Mouse (Mus musculus): ENCODE data around the gene Igfbp5.

Gene Igfbp5

DNA sequence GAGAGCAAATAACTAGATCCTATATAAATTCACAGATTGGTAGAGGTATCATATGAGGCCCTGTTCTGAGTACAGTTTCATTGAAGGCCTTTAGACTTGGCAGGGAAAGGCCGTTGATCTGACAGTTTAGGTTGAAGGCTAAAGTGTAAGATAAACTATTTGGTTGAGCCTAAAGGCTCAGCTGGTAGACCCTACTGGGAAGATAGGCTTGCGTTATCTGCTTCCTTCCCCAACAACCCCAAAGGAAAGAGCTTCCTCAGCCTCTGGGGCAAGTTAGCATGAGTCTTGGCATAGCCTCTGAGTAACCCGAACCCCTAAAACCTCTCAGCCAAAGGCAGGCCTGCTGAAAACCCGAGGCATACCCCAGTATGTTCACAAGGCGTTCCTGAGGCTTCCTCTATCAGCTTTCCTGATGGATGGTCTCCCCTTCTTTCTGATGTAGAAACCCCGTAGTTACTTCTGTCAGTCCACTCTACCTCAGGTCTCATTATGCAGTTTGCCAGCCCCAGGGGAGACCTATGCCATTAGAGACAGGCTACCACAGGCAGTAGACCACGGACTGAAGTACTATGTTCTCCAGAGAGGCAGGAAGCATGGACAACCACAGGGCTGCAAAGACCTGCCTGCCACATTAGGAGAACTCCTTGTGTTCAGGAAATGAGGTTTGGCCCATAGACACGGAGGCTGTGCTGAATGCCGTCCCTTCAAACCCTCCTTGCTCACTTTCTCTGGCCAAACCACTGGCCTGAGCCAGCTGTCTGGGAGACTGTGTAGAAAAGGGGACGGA, 6.1 kb downstream of the Igfbp5 start:
- no peak for DNase-seq

DNA sequence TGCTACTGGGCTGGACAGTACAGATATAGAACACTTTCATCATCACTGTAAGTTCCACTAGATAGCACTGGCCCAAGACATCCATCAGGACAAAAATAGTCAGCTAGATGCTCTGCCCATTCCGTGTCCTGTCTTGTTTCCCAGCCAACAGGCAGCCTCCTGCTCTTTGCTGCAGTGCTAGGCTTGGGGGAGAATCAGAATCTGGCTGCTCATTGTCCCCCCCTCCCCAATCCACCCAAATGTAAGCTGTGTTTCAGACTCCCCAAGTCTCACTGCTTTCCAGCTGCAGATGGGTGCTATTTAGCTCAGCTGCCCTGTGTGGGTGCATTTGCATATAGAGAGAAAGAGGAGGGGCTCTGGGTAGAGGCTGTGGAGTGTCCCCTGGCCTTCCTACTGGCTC, 7.3 kb downstream of the Igfbp5 start:
- no peak for DNase-seq

GRCm38 (mm10) chr1:72866417-72866816, 8.3 kb downstream of the Igfbp5 start:
- no peak for DNase-seq

GRCm38 (mm10) chr1:72865900-72866299, 8.8 kb downstream of the Igfbp5 start:
- DNase-seq: peak; percentile 86

GRCm38 (mm10) chr1:72864272-72864671, 10.4 kb downstream of the Igfbp5 start:
- no peak for DNase-seq

DNA sequence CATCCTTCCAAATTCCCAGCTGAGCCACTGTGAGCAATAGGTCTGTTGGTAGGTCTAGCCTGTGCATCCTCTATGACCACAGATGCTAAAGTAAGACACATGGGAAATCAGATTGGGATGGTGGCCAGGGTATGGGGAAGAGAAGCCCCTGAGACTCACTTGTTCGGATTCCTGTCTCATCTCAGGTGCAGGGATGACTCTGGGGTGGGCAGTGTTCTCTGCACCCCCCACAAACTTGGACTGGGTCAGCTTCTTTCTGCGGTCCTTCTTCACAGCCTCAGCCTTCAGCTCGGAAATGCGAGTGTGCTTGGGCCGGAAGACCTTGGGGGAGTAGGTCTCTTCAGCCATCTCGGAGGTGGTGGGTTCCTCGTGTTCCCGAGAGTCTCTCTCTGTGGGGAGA, 11.0 kb downstream of the Igfbp5 start:
- no peak for DNase-seq

GRCm38 (mm10) chr1:72862248-72862647, 12.4 kb downstream of the Igfbp5 start:
- no peak for DNase-seq

GRCm38 (mm10) chr1:72861702-72862101, 13.0 kb downstream of the Igfbp5 start:
- DNase-seq: no peak

- no peak for DNase-seq
These were observed 14.2 kb downstream of the Igfbp5 start for GRCm38 (mm10) chr1:72860502-72860901.

DNA sequence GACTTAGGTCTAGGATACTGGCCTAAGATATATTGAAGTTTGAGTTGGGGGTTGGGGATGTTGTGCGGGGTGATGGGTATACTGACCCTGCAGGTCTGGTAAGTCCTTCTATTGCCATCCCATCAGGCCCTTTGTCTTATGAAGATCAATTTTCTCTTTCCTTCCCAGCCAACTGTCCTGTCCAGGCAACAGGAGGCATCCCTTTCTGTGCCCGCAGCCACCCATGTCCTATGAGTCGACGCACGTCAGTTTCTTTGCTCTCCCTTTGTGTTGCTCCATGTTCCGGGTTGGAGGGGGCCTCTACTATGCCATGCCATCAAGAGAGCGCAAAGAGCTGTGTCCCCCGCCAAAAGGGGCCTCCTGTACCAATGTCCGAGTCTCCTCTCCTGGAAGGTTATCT, 14.7 kb downstream of the Igfbp5 start:
- no peak for DNase-seq

DNA sequence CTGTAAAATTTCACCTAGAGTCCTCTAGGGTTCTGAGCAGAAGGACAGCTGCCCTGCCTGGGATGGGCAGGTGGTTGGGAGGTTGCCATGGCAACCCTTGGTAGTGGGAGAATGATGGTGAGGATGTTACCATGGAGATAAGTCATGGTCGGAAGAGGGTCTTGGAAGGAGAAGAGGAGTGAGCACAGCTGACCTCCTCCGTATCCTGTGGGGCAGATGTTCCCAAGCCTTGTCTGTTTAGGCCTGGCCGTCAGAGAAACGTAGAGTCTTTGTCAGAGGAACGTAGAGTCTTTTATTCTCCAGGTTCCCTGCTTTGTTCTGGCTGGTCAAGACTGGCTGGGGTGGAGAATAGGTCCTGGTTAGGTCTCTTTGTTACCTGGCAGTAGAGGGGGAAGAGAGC, 15.8 kb downstream of the Igfbp5 start:
- peak; percentile 53 for DNase-seq

GRCm38 (mm10) chr1:72858286-72858685, 16.4 kb downstream of the Igfbp5 start:
- DNase-seq: no peak

DNA sequence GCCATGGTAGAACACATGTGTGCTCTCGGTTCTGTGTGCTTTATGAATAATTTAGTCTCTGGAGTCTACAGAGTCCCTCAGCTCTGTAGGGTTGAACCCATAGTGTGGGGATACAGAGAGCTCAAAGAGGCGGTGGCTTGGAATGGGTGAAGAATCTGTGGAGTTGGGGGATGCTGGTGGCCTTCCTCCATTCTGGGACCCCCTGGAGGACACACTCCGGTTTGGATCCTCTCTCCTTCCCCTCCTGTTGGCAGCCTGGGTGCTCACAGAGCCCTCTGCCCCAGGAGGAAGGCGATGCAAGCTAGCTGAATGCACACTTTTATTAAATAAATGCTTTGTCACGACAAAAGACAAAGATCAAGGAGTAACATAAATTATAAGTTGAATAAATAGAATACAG, 17.1 kb downstream of the Igfbp5 start:
- DNase-seq: no peak

DNA sequence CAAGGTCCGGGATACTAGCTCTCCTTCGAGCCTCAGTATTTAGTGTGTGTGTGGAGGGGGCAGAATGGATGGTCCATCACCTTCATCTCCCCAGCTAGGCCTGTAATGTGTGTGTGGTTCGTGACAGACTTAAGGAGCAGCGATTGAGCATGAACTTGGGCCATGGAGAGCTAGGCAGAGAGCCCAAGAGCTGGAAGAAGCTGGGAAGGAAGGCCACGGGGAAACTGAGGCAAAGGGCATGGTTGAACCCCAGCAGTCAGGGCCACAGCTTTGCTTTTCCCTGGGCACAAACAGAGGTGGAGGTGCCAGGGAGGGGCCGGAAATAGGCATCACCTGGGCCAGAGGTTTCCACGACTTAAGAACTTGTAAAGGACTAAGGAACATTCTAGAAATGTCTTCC, 17.5 kb downstream of the Igfbp5 start:
- no peak for DNase-seq

DNA sequence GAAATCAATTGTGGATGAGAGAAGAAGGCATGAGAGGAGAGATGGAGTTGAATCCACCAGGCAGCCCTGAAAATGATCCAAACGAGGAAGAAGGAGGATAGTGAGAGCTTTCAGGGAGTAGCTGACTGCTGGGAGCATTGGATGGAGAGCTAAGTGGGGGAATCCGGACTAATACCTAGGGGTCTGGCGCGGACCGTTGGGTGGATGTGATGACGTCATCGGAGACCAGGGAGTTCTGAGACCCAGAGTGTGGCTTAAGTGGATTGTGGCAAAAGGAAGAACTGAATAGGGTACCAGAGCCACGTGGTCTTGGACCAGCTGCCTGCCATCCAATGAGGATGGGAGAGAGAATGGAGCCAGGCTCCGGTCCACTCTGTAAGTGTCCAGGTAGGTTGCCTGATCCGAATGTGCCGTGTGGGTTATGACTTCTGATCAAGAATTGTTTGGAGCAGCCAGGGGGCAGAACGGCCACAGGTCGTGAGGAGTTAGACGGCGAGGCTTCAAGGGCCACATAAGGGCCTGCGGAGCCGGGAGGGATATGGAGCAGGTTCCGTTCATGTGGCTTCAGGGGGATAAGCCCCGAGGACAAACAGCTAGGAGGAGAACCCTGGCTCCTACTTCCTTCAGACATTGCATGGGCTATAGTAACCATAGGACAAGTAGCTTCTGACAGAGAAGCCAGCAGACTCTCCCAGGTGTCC, 18.3 kb downstream of the Igfbp5 start:
- DNase-seq: no peak

- DNase-seq: no peak
These were observed 19.0 kb downstream of the Igfbp5 start for GRCm38 (mm10) chr1:72855729-72856128.

GRCm38 (mm10) chr1:72854337-72855237, 20.1 kb downstream of the Igfbp5 start:
- DNase-seq: peak; percentile 78

DNA sequence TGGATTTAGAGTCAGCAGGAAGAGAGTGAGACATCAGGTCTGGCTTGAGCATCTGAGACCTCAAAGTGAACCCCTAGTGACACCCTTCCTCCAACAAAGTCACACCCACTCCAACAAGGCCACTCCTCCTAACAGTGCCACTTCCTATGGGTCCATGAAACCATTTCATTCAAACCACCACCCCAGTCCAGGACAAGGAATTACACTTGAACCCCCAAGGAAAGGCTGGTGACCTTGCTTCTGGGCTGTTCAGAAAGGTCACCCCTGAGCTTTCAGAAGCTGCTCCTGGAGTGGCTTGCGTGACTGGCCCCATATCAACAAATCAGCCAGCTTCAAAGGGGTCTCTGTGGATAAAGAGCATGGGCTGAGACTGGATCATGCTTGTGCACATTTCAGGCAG, 20.9 kb downstream of the Igfbp5 start:
- DNase-seq: no peak

GRCm38 (mm10) chr1:72849037-72849436, 25.6 kb downstream of the Igfbp5 start:
- DNase-seq: no peak

GRCm38 (mm10) chr1:72847849-72848380, 26.8 kb downstream of the Igfbp5 start:
- DNase-seq: no peak

- DNase-seq: no peak
These were observed 30.0 kb downstream of the Igfbp5 start for GRCm38 (mm10) chr1:72844675-72845074.

- DNase-seq: no peak
These were observed 31.8 kb downstream of the Igfbp5 start for GRCm38 (mm10) chr1:72842666-72843459.
